Mouse (Mus musculus) neural tube, embryonic 15.5 days (tissue): ENCODE measurements around the gene Duxbl2. TPM values are rescaled to one million over a fixed set of nuclear protein-coding genes. Genes with fewer than 3 reads are reported as not detected.
"Not testable (repeated sequence)": the region's sequence is repeated elsewhere in the genome, so short reads cannot be mapped to it uniquely, and the experiment has no call there.

Experiments
- ATAC-seq: fragments of 200-750 bp; cut with Nextera tagmentation; 2 replicates; pipeline ENCODE4 v1.8.0; 2017; ENCODE audit warnings: mild to moderate bottlenecking, moderate TSS enrichment, moderate library complexity; ENCODE audit not compliant: low FRiP score
- H3K27ac ChIP-seq: fragments of 300-500 bp; sonication (generic); replicated peaks from 2 replicates; pipeline ENCODE4 v1.5.1; 2015; ENCODE audit warnings: mild to moderate bottlenecking, inconsistent platforms
- H3K27me3 ChIP-seq: fragments of 300-500 bp; sonication (generic); replicated peaks from 2 replicates; pipeline ENCODE4 v1.6.1; 2015; ENCODE audit warnings: inconsistent platforms
- H3K36me3 ChIP-seq: fragments of 300-500 bp; sonication (generic); 2 replicates; pipeline ENCODE4 v1.6.1; 2015; ENCODE audit warnings: inconsistent platforms
- H3K4me1 ChIP-seq: fragments of 300-500 bp; sonication (generic); 2 replicates; pipeline ENCODE4 v1.6.1; 2015; ENCODE audit warnings: inconsistent platforms
- H3K4me2 ChIP-seq: fragments of 300-500 bp; sonication (generic); 2 replicates; pipeline ENCODE4 v1.6.1; 2015; ENCODE audit warnings: inconsistent platforms, mild to moderate bottlenecking, moderate library complexity
- H3K4me3 ChIP-seq: fragments of 300-500 bp; sonication (generic); replicated peaks from 2 replicates; pipeline ENCODE4 v1.5.1; 2015; ENCODE audit warnings: mild to moderate bottlenecking, inconsistent platforms
- H3K9ac ChIP-seq: fragments of 300-500 bp; sonication (generic); replicated peaks from 2 replicates; pipeline ENCODE4 v1.6.1; 2015; ENCODE audit warnings: mild to moderate bottlenecking, inconsistent platforms
- H3K9me3 ChIP-seq: fragments of 300-500 bp; sonication (generic); replicated peaks from 2 replicates; pipeline ENCODE4 v1.6.1; 2016; ENCODE audit warnings: inconsistent platforms
- WGBS: fragments of 180-500 bp; shearing (Covaris S2); methylation state at CpG from one replicate; pipeline ENCODE4 v1.1.7; 2015; ENCODE audit warnings: mixed read lengths; 5-methylcytosine and 5-hydroxymethylcytosine counted together
- polyA plus RNA-seq: library from polyadenylated mRNA; unstranded; fragments of >200 nt; fragmentation: Nextera tagmentation; extraction: Ambion mirVana; gene quantifications from 2 replicates; pipeline ENCODE4 v1.2.1, GENCODE M21; 2015

Gene Duxbl2
- polyA plus RNA-seq, 1 experiment from 2014 or later: not detected

DNA sequence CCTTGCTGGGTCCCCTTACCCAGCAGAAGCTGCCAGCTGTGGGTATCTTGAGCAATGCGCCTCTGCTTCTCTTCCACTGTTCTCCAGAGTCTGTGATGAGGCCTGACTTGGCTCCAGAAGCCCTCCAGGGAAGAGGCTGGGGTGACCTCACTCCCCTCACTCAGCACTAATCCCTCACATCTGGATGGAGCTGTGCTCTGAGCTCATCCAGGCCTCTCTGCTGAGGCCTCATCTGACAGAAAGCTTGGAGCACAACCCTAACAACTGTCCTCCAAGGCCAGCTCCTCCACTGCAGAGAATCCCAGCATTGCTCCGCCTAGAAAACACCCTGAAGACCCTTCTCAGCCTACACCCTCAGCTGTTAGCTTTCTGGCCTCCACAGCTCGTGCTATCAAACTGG, 55.8 kb downstream of the Duxbl2 start:
- not testable (repeated sequence) for H3K9me3 ChIP-seq, H3K27ac ChIP-seq, H3K27me3 ChIP-seq, H3K4me1 ChIP-seq, H3K36me3 ChIP-seq, ATAC-seq, H3K9ac ChIP-seq, H3K4me3 ChIP-seq, H3K4me2 ChIP-seq
- no CpG with 5 or more reads among the region's 3 CpGs for WGBS

GRCm38 (mm10) chr14:26175028-26175427, 56.9 kb downstream of the Duxbl2 start:
- not testable (repeated sequence) for H3K4me2 ChIP-seq, H3K9me3 ChIP-seq, H3K27ac ChIP-seq, H3K27me3 ChIP-seq, H3K4me3 ChIP-seq, H3K36me3 ChIP-seq, ATAC-seq, H3K9ac ChIP-seq, H3K4me1 ChIP-seq
- no CpG with 5 or more reads among the region's 6 CpGs for WGBS

Other genes starting within 250 kb of the Duxbl2 start
- gene Plac9a, start 215.2 kb upstream of the Duxbl2 start, polyA plus RNA-seq: not detected in 2 replicates
- 4.5 and 6.5 TPM in 2 replicates for gene Tmem254a, start 190.7 kb upstream of the Duxbl2 start, polyA plus RNA-seq
- not detected in 2 replicates for gene Cphx1, start 180.0 kb upstream of the Duxbl2 start, polyA plus RNA-seq
- gene Duxbl1, start 139.8 kb upstream of the Duxbl2 start, polyA plus RNA-seq: 1.9 and 2.2 TPM in 2 replicates
- gene Gm9780, start 75.6 kb upstream of the Duxbl2 start, polyA plus RNA-seq: 6.7 and 11.3 TPM in 2 replicates
- 26.7 and 28.3 TPM in 2 replicates for gene Tmem254c, start 51.0 kb upstream of the Duxbl2 start, polyA plus RNA-seq
- not detected in 2 replicates for gene Cphx2, start 36.8 kb upstream of the Duxbl2 start, polyA plus RNA-seq
- gene Cphx3, start 36.1 kb upstream of the Duxbl2 start, polyA plus RNA-seq: not detected in 2 replicates
- gene Plac9b, start 64.1 kb downstream of the Duxbl2 start, polyA plus RNA-seq: 6.5 and 7.2 TPM in 2 replicates
- 26.5 and 33.1 TPM in 2 replicates for gene Tmem254b, start 88.7 kb downstream of the Duxbl2 start, polyA plus RNA-seq
- 2.4 and 2.6 TPM in 2 replicates for gene Duxbl3, start 139.6 kb downstream of the Duxbl2 start, polyA plus RNA-seq